Mouse (Mus musculus) olfactory bulb, adult 2 months (tissue): ENCODE measurements around the gene Prkcd.

Source experiments
- CTCF ChIP-seq: fragments of 200-500 bp; IDR thresholded peaks from 2 replicates; pipeline ENCODE4 v1.5.1; 2012; ENCODE audit warnings: low read depth, mild to moderate bottlenecking, low read length, moderate library complexity; ENCODE audit not compliant: insufficient read depth
- POLR2A ChIP-seq: fragments of 200-500 bp; IDR thresholded peaks from 2 replicates; pipeline ENCODE4 v1.6.1; 2012; ENCODE audit warnings: mild to moderate bottlenecking, low read depth, low read length, moderate library complexity; ENCODE audit not compliant: insufficient read depth

- TF ChIP-seq CTCF (no peak), POLR2A (no peak)
Observed at GRCm38 (mm10) chr14:30671095-30671985, 45.3 kb upstream of the Prkcd start.
